In genomic region chr4:88763384-88764018, GRCm38 (mm10) we compare ENCODE assay signal across 1 mouse cellular context.
TF ChIP-seq lines count a peak whose summit lies in the region.

No protein-coding gene starts in this region.

TF ChIP-seq in CH12.LX, 34 proteins besides CTCF, POLR2A, EP300 and RAD21:
- TF ChIP-seq NRF1 (IDR thresholded peaks at IDR 0.05; ENCODE audit: low read depth, low read length), result peak; percentile 17; the same call in 1 of the 2 replicates
